Mouse (Mus musculus): ENCODE measurements at regions not wholly inside any gene's neighbourhood (a gene's known extent, or its start where the extent isn't known, plus 50 kb on each side); places are given as distances from the start of the nearest gene placed in this dataset.

- Histone ChIP-seq H3K4me1 (replicated peaks) (no peaks in the 10 kb centered on the region), H3K4me2 (no peak overlapping the region), H3K27ac (no peak overlapping the region), H3K36me3 (no peaks in the 10 kb centered on the region), H3K4me3 (no peak overlapping the region), H3K9me3 (replicated peaks) (no peaks in the 10 kb centered on the region), H3K27me3 (no peaks in the 10 kb centered on the region), H3K9ac (no peak overlapping the region)
- 68% methylated on average over 8 of the region's 8 CpGs for WGBS
- no peak for ATAC-seq (replicated peaks; ENCODE audit: insufficient number of reproducible peaks, insufficient read depth, low FRiP score, low read depth)
Observed at GRCm38 (mm10) chr1:194160761-194161461, 457.1 kb upstream of the Plxna2 start.

DNA sequence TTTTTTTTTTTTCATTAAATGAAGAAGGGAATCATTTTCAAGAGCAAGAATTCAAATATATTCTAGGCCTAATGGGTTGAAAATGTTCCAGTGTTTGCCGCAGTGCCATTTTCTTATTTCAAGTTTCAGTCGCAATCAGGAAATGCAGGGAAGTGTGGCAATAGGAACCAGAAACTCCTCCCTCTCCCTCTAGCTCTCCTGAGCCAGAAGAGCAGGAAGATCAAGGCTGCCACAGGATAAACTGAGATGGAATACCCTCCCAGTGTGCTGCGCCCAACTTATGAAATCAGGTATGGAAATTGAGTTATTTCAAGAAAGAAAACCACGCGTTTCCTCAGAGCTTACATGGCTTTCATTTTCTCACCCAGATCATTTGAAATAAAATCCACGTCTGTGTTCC, 460.8 kb upstream of the Plxna2 start:
- ATAC-seq (replicated peaks; ENCODE audit: insufficient number of reproducible peaks, insufficient read depth, low FRiP score, low read depth) = no peak
- Histone ChIP-seq H3K9me3 (replicated peaks) (no peaks in the 10 kb centered on the region), H3K27me3 (no peaks in the 10 kb centered on the region), H3K27ac (no peak overlapping the region), H3K4me3 (no peak overlapping the region), H3K36me3 (no peaks in the 10 kb centered on the region), H3K4me2 (no peak overlapping the region), H3K4me1 (replicated peaks) (no peaks in the 10 kb centered on the region), H3K9ac (no peak overlapping the region)
- 85% methylated on average over 6 of the region's 6 CpGs for WGBS

- Histone ChIP-seq H3K4me1 (replicated peaks) (peaks cover 5% of the 10 kb centered on the region; the same call in 1 of the 2 replicates), H3K4me3 (no peak overlapping the region), H3K9me3 (replicated peaks) (no peaks in the 10 kb centered on the region), H3K4me2 (peak overlapping the region; percentile 23), H3K27me3 (no peaks in the 10 kb centered on the region), H3K27ac (peak overlapping the region; percentile 35; the same call in 1 of the 2 replicates), H3K9ac (no peak overlapping the region), H3K36me3 (no peaks in the 10 kb centered on the region)
- 40% methylated on average over 11 of the region's 11 CpGs for WGBS
- no peak for ATAC-seq (replicated peaks; ENCODE audit: insufficient number of reproducible peaks, insufficient read depth, low FRiP score, low read depth)
Observed at GRCm38 (mm10) chr1:194148416-194149364, 469.3 kb upstream of the Plxna2 start.

GRCm38 (mm10) chr1:194117631-194118360, 500.2 kb upstream of the Plxna2 start:
- Histone ChIP-seq H3K9ac (no peak overlapping the region), H3K4me2 (no peak overlapping the region), H3K27ac (no peak overlapping the region), H3K4me3 (no peak overlapping the region), H3K27me3 (no peaks in the 10 kb centered on the region), H3K36me3 (no peaks in the 10 kb centered on the region), H3K9me3 (replicated peaks) (no peaks in the 10 kb centered on the region), H3K4me1 (replicated peaks) (no peaks in the 10 kb centered on the region)
- ATAC-seq (replicated peaks; ENCODE audit: insufficient number of reproducible peaks, insufficient read depth, low FRiP score, low read depth) = no peak
- 76% methylated on average over 4 of the region's 4 CpGs for WGBS

DNA sequence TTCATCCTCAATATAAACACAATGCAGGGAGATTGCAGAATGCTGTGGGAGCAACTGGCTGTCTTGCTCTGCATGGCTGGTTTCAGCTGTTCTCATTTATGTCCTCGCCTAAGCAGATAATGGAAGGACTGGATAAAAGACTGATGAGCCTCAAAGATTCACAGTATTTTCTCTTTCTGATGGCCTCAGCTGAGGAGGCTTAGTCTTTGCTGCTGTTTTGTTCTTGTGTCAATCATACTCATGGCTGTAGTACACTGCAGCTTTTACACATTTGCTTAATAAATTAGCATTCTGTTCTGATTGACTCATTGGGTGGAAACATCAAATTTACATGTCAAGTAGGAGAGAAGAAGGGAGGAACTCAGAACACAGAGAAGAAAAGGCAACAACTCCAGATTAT, 503.6 kb upstream of the Plxna2 start:
- no peak overlapping the region for H3K4me3 ChIP-seq
- ATAC-seq (replicated peaks; ENCODE audit: insufficient number of reproducible peaks, insufficient read depth, low FRiP score, low read depth) = no peak
- no peak overlapping the region for H3K27ac ChIP-seq
- no peaks in the 10 kb centered on the region for H3K9me3 ChIP-seq (replicated peaks)
- no peaks in the 10 kb centered on the region; the same call in 1 of the 2 replicates for H3K4me1 ChIP-seq (replicated peaks)
- H3K36me3 ChIP-seq = no peaks in the 10 kb centered on the region
- H3K9ac ChIP-seq = no peak overlapping the region
- WGBS = 70% methylated on average over 1 of the region's 1 CpGs
- no peaks in the 10 kb centered on the region for H3K27me3 ChIP-seq
- H3K4me2 ChIP-seq = no peak overlapping the region

GRCm38 (mm10) chr1:194111931-194112330, 506.1 kb upstream of the Plxna2 start:
- Histone ChIP-seq H3K4me1 (replicated peaks) (no peaks in the 10 kb centered on the region; the same call in 1 of the 2 replicates), H3K27ac (no peak overlapping the region), H3K9ac (no peak overlapping the region), H3K9me3 (replicated peaks) (no peaks in the 10 kb centered on the region), H3K4me3 (no peak overlapping the region), H3K27me3 (no peaks in the 10 kb centered on the region), H3K4me2 (no peak overlapping the region), H3K36me3 (no peaks in the 10 kb centered on the region)
- WGBS = 46% methylated on average over 2 of the region's 2 CpGs
- ATAC-seq (replicated peaks; ENCODE audit: insufficient number of reproducible peaks, insufficient read depth, low FRiP score, low read depth) = no peak

GRCm38 (mm10) chr1:194109172-194110071, 508.6 kb upstream of the Plxna2 start:
- Histone ChIP-seq H3K4me1 (replicated peaks) (no peaks in the 10 kb centered on the region; the same call in 1 of the 2 replicates), H3K9me3 (replicated peaks) (no peaks in the 10 kb centered on the region), H3K27ac (no peak overlapping the region), H3K4me2 (no peak overlapping the region), H3K36me3 (no peaks in the 10 kb centered on the region), H3K27me3 (no peaks in the 10 kb centered on the region), H3K4me3 (no peak overlapping the region), H3K9ac (no peak overlapping the region)
- 59% methylated on average over 5 of the region's 5 CpGs for WGBS
- ATAC-seq (replicated peaks; ENCODE audit: insufficient number of reproducible peaks, insufficient read depth, low FRiP score, low read depth) = no peak

DNA sequence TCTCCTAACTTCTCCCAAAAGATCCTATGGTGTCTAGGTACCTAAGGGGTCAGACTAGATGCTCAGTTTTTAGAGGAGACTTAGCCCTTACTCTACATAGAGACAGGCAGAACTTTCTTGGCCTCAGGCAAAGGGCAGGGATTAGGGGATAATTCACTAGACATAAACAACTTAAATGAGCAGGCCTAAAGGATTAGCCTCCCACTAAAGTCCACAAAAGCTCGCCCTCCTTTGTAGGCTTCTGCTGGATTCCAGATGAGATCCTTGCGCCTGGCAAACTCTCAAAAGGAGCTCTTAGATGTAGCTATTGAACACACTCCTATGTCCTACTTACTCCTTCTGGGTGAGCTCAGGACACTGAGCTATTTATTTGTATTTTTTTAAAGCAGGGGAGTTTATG, 509.9 kb upstream of the Plxna2 start:
- Histone ChIP-seq H3K4me1 (replicated peaks) (no peaks in the 10 kb centered on the region; the same call in 1 of the 2 replicates), H3K9ac (no peak overlapping the region), H3K27ac (no peak overlapping the region), H3K27me3 (no peaks in the 10 kb centered on the region), H3K9me3 (replicated peaks) (no peaks in the 10 kb centered on the region), H3K4me3 (no peak overlapping the region), H3K4me2 (no peak overlapping the region), H3K36me3 (no peaks in the 10 kb centered on the region)
- no peak for ATAC-seq (replicated peaks; ENCODE audit: insufficient number of reproducible peaks, insufficient read depth, low FRiP score, low read depth)
- WGBS = 57% methylated on average over 2 of the region's 2 CpGs

GRCm38 (mm10) chr1:194107271-194107938, 510.6 kb upstream of the Plxna2 start:
- Histone ChIP-seq H3K4me2 (no peak overlapping the region), H3K9me3 (replicated peaks) (no peaks in the 10 kb centered on the region), H3K27ac (no peak overlapping the region), H3K4me1 (replicated peaks) (no peaks in the 10 kb centered on the region; the same call in 1 of the 2 replicates), H3K4me3 (no peak overlapping the region), H3K27me3 (no peaks in the 10 kb centered on the region), H3K9ac (no peak overlapping the region), H3K36me3 (no peaks in the 10 kb centered on the region)
- no peak for ATAC-seq (replicated peaks; ENCODE audit: insufficient number of reproducible peaks, insufficient read depth, low FRiP score, low read depth)
- WGBS = 75% methylated on average over 3 of the region's 3 CpGs

- Histone ChIP-seq H3K4me3 (no peak overlapping the region), H3K27me3 (no peaks in the 10 kb centered on the region), H3K4me2 (no peak overlapping the region), H3K36me3 (no peaks in the 10 kb centered on the region), H3K9me3 (replicated peaks) (no peaks in the 10 kb centered on the region), H3K9ac (no peak overlapping the region), H3K4me1 (replicated peaks) (no peaks in the 10 kb centered on the region), H3K27ac (0 out of 2 replicates have a peak overlapping the region, but pooled peaks have one; percentile 44)
- peak; percentile 55; the same call in 1 of the 2 replicates for ATAC-seq (replicated peaks; ENCODE audit: insufficient number of reproducible peaks, insufficient read depth, low FRiP score, low read depth)
- 37% methylated on average over 2 of the region's 2 CpGs for WGBS
Observed at GRCm38 (mm10) chr1:194089918-194090548, 528.0 kb upstream of the Plxna2 start.
